Mouse (Mus musculus): Measurements from ENCODE around the gene Ctnnal1. TPM values are rescaled to one million over a fixed set of nuclear protein-coding genes. Genes with fewer than 3 reads are reported as not detected.

Ctnnal1 gene
- polyA plus RNA-seq, 1 experiment from 2014 or later: 22.2 TPM

DNA sequence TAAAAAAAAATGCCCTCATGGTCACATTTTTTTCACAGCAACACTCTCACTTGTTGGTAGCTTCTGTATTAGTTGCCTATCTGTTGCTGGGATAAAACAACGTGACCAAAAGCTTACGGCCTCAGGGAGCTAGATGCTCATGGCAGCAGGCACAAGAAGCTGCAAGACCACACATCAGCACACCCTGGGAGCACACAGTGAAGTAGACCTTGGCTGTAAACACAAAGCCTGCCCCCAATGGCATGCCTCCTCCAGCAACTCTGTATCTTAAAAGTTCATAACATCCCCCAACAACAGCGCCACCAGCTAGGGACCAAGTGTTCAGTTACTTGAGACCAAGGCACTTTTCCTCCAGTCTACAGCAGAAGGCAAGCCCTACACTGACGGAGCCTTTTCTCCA is 55.9 kb downstream of the Ctnnal1 start:
- H3K36me3 ChIP-seq (ENCODE audit: control insufficient read depth, insufficient read depth, low read length): 0 out of 2 replicates have a peak, but pooled peaks cover 2% of the 10 kb centered on the region
- WGBS: 74% methylated on average over 4 of the region's 4 CpGs

DNA sequence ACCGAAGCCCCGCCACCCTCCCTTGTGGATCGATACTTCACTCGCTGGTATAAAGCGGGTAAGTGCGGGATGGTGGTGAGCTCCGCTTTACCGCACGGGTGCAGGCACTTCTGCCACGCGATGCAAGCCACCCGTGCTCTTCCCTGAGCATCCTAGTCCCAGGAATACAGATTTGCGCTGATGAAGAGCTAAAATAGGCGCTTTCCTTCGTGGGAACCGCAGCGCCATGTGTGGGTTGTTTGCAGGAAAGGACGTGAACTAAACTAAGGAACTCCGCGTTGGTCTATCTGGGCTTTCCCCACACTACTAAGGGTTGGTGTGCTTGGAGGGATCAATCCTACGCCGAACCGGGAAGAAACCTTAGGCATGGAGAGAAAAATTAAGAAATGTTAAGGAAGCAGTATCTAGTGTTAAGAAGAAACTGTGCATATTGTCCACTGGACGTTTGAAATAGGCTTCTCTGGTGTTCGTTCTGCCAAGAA is 62.3 kb downstream of the Ctnnal1 start:
- no peaks in the 10 kb centered on the region for H3K27me3 ChIP-seq (ENCODE audit: control insufficient read depth, insufficient read depth, low read length)
- 3% methylated on average over 25 of the region's 25 CpGs for WGBS
- H3K4me2 ChIP-seq (replicated peaks; ENCODE audit: low read depth, low read length): peak overlapping the region; percentile 83
- H3K9me3 ChIP-seq (ENCODE audit: control insufficient read depth, low read length): no peaks in the 10 kb centered on the region
- no peak for DNase-seq (ENCODE audit: low spot score)
- H3K27ac ChIP-seq (ENCODE audit: low read depth, low read length): peak overlapping the region; percentile 65
- H3K4me1 ChIP-seq (replicated peaks; ENCODE audit: control insufficient read depth, insufficient read depth, low read length): no peaks in the 10 kb centered on the region; the same call in none of the 2 replicates
- H3K9ac ChIP-seq (ENCODE audit: low read depth, low read length): peak overlapping the region; percentile 89
- no peak; the same call in 1 of the 2 replicates for ATAC-seq (ENCODE audit: low FRiP score)
- peaks cover 6% of the 10 kb centered on the region; the same call in 1 of the 2 replicates for H3K36me3 ChIP-seq (ENCODE audit: control insufficient read depth, insufficient read depth, low read length)
- H3K4me3 ChIP-seq (ENCODE audit: low read depth, low read length): peak overlapping the region; percentile 87

More for the DNA sequence above, 55.9 kb downstream of the Ctnnal1 start:
- no peaks in the 10 kb centered on the region for H3K4me1 ChIP-seq (replicated peaks; ENCODE audit: control insufficient read depth, insufficient read depth, low read length)
- H3K9ac ChIP-seq (ENCODE audit: low read depth, low read length): no peak overlapping the region
- no peaks in the 10 kb centered on the region for H3K9me3 ChIP-seq (ENCODE audit: control insufficient read depth, low read length)
- H3K27me3 ChIP-seq (ENCODE audit: control insufficient read depth, insufficient read depth, low read length): no peaks in the 10 kb centered on the region
- H3K4me3 ChIP-seq (ENCODE audit: low read depth, low read length): no peak overlapping the region
- H3K4me2 ChIP-seq (replicated peaks; ENCODE audit: low read depth, low read length): no peak overlapping the region
- ATAC-seq (ENCODE audit: low FRiP score): no peak
- DNase-seq (ENCODE audit: low spot score): no peak
- H3K27ac ChIP-seq (ENCODE audit: low read depth, low read length): no peak overlapping the region

DNA sequence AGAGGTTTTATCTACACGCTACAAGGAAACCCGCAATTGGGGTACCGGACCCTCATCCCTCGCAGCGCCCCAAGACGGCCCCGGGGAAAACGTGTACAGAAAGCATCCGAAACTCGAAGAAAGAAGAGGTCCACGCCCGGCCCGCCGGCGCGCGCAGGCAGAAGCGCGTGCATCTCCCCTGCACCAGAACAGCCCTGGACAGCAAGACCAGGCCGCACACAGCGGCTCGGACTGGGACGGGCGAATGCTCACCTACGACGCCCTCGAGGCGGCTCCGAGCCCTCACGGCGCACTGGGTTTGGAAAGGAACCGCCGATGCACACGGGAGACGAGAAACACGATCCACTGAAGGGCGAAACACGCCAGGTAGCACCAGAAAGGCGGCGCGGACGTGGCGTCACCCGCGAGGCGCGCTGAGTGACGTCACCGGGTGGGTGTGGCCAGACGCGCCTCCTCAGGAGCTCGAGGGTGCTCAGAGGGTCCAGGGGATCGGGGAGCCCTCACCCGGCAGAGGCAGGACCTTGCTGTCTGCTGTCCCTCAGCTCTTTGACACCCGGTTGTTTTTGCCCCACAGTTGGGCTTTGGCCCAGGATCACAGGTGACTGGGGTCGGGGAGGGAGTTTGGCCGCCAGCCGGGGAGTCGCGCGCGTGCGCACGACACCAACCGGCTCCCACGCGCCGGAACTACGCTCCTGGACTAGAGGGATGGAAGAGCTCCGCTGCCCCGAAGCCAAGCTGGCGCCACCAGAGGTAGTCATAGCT is 62.9 kb downstream of the Ctnnal1 start, which contains the start of the genes Elp1 and Fam206a:
Gene Elp1, minus strand, starts transcription at position 425 of the 762 bp plus-strand sequence.
Gene Fam206a, plus strand, starts transcription at position 439 of the 762 bp plus-strand sequence.
- under 1% methylated on average over 72 of the region's 72 CpGs for WGBS
- peak within 1 kb of the TSS; percentile 83 for H3K4me2 ChIP-seq (replicated peaks; ENCODE audit: low read depth, low read length)
- no peaks in the 10 kb centered on the region for H3K9me3 ChIP-seq (ENCODE audit: control insufficient read depth, low read length)
- peak within 1 kb of the TSS; percentile 89 for H3K9ac ChIP-seq (ENCODE audit: low read depth, low read length)
- H3K4me3 ChIP-seq (ENCODE audit: low read depth, low read length): peak within 1 kb of the TSS; percentile 87
- H3K27me3 ChIP-seq (ENCODE audit: control insufficient read depth, insufficient read depth, low read length): no peaks in the 10 kb centered on the region
- peak within 1 kb of the TSS; percentile 65 for H3K27ac ChIP-seq (ENCODE audit: low read depth, low read length)
- no peaks in the 10 kb centered on the region; the same call in none of the 2 replicates for H3K4me1 ChIP-seq (replicated peaks; ENCODE audit: control insufficient read depth, insufficient read depth, low read length)
- ATAC-seq (ENCODE audit: low FRiP score) (peak; percentile 98), DNase-seq (ENCODE audit: low spot score) (peak; percentile 97)
- peaks cover 8% of the 10 kb centered on the region; the same call in 1 of the 2 replicates for H3K36me3 ChIP-seq (ENCODE audit: control insufficient read depth, insufficient read depth, low read length)

DNA sequence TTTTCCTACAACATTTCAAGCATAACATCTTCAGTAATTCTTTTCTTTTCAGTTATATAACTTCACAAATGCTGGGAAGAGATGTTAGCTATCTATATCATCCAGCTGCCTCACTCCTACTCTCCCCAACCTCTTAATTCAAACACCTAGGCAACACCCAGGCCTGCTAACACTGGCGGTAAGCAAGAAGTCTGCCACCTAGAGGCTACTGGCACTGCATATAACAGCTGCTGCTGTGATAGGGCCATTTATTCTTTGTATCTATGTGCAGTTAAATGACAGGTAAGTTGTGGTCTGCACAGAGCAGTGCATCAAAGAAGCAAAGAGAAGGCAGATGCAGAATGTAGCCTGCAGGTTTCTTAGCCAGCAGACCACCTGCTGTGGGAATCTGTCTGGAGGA is 73.6 kb downstream of the Ctnnal1 start:
- Histone ChIP-seq H3K9ac (ENCODE audit: low read depth, low read length) (no peak overlapping the region), H3K4me1 (replicated peaks; ENCODE audit: control insufficient read depth, insufficient read depth, low read length) (no peaks in the 10 kb centered on the region), H3K4me3 (ENCODE audit: low read depth, low read length) (no peak overlapping the region), H3K4me2 (replicated peaks; ENCODE audit: low read depth, low read length) (no peak overlapping the region), H3K36me3 (ENCODE audit: control insufficient read depth, insufficient read depth, low read length) (peaks cover 25% of the 10 kb centered on the region), H3K9me3 (ENCODE audit: control insufficient read depth, low read length) (no peaks in the 10 kb centered on the region), H3K27me3 (ENCODE audit: control insufficient read depth, insufficient read depth, low read length) (no peaks in the 10 kb centered on the region), H3K27ac (ENCODE audit: low read depth, low read length) (no peak overlapping the region)
- DNase-seq (ENCODE audit: low spot score) (no peak), ATAC-seq (ENCODE audit: low FRiP score) (no peak)
- 50% methylated on average over 1 of the region's 1 CpGs for WGBS

DNA sequence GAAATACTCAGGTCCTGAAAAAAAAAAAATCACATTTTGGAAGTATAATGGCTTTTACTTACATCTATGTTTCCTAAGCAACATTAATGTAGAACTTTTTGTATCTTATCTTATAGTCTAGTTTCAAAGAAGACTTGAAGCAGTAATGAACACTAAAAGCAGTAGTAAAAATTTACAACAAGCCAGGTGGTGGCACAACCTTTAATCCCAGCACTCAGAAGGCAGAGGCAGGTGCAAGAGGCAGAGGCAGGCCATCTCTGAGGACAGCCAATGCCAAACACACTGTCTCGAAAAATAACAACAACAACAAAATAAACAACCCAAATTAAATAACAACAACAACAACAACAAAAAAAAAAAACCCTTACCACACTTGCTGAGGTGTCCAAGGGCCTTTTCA is 93.9 kb downstream of the Ctnnal1 start:
- Histone ChIP-seq H3K27me3 (ENCODE audit: control insufficient read depth, insufficient read depth, low read length) (no peaks in the 10 kb centered on the region), H3K9ac (ENCODE audit: low read depth, low read length) (no peak overlapping the region), H3K4me1 (replicated peaks; ENCODE audit: control insufficient read depth, insufficient read depth, low read length) (no peaks in the 10 kb centered on the region), H3K36me3 (ENCODE audit: control insufficient read depth, insufficient read depth, low read length) (peaks cover 19% of the 10 kb centered on the region), H3K9me3 (ENCODE audit: control insufficient read depth, low read length) (no peaks in the 10 kb centered on the region), H3K4me2 (replicated peaks; ENCODE audit: low read depth, low read length) (no peak overlapping the region), H3K4me3 (ENCODE audit: low read depth, low read length) (no peak overlapping the region), H3K27ac (ENCODE audit: low read depth, low read length) (no peak overlapping the region)
- ATAC-seq (ENCODE audit: low FRiP score) (no peak), DNase-seq (ENCODE audit: low spot score) (no peak)
- 75% methylated on average over 1 of the region's 1 CpGs for WGBS

DNA sequence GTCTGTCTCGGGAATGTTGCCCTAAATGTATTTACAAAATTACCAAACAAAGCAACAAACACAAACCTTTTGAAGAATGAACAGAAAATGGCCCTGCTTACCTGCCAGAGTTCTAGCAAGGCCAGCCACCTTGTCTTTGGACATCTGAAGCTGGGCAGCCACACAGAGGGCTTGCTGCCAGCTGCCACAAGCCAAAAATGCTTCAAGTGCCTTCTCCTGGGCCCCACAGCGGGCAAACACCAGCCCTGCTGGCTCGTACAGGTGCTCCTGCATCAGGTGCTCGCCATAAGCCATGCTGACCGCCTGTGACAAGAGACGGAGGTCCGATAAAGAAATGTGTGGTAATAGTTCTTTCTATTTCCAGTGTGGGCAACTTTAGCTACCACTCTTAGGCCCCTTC is 96.1 kb downstream of the Ctnnal1 start:
- H3K36me3 ChIP-seq (ENCODE audit: control insufficient read depth, insufficient read depth, low read length): peaks cover 16% of the 10 kb centered on the region
- ATAC-seq (ENCODE audit: low FRiP score): no peak
- no peak overlapping the region for H3K27ac ChIP-seq (ENCODE audit: low read depth, low read length)
- 98% methylated on average over 7 of the region's 7 CpGs for WGBS
- no peaks in the 10 kb centered on the region for H3K4me1 ChIP-seq (replicated peaks; ENCODE audit: control insufficient read depth, insufficient read depth, low read length)
- no peak overlapping the region for H3K9ac ChIP-seq (ENCODE audit: low read depth, low read length)
- no peaks in the 10 kb centered on the region for H3K27me3 ChIP-seq (ENCODE audit: control insufficient read depth, insufficient read depth, low read length)
- no peak overlapping the region for H3K4me3 ChIP-seq (ENCODE audit: low read depth, low read length)
- no peak for DNase-seq (ENCODE audit: low spot score)
- H3K4me2 ChIP-seq (replicated peaks; ENCODE audit: low read depth, low read length): no peak overlapping the region
- no peaks in the 10 kb centered on the region for H3K9me3 ChIP-seq (ENCODE audit: control insufficient read depth, low read length)

GRCm38 (mm10) chr4:56767861-56768284 is 97.1 kb downstream of the Ctnnal1 start:
- no peak overlapping the region for H3K4me2 ChIP-seq (replicated peaks; ENCODE audit: low read depth, low read length)
- WGBS: 80% methylated on average over 5 of the region's 5 CpGs
- H3K9ac ChIP-seq (ENCODE audit: low read depth, low read length): no peak overlapping the region
- H3K36me3 ChIP-seq (ENCODE audit: control insufficient read depth, insufficient read depth, low read length): peaks cover 13% of the 10 kb centered on the region
- H3K9me3 ChIP-seq (ENCODE audit: control insufficient read depth, low read length): no peaks in the 10 kb centered on the region
- no peak for ATAC-seq (ENCODE audit: low FRiP score)
- no peaks in the 10 kb centered on the region for H3K27me3 ChIP-seq (ENCODE audit: control insufficient read depth, insufficient read depth, low read length)
- no peak overlapping the region for H3K27ac ChIP-seq (ENCODE audit: low read depth, low read length)
- H3K4me1 ChIP-seq (replicated peaks; ENCODE audit: control insufficient read depth, insufficient read depth, low read length): no peaks in the 10 kb centered on the region
- DNase-seq (ENCODE audit: low spot score): no peak
- no peak overlapping the region for H3K4me3 ChIP-seq (ENCODE audit: low read depth, low read length)
